Comparison of ENCODE assay signal across 7 mouse cellular contexts in the genomic region with DNA sequence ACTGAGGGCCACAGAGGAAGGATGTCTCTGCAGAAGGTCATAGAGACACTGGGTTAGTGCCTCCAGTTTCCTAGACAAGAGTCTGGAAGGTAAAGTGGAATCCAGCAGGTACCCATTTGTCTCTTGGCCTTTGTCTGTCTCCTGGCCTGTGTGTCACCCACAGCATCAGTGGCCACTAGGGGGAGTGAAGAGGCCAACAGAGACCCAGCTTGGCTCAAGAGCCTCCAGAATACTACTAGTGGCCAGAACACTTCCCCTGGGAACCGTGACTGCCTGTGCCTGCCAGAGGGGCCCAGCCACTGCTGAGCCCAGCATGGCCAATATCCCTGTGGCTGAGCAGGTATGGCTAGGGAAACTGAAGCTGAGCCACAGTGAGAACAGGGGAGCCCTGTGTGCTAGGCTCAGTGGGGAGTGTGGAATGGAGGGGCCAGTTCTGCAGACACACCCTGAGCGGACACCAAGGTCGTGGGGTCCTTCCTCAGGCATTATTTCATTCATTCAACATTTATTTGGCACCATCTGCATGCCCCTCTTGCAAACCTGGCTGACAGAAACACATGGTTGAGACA. TPM values are rescaled to one million over a fixed set of nuclear protein-coding genes. Genes with fewer than 3 reads are reported as not detected.
DNase-seq lines count a peak whose midpoint lies in the region; ATAC-seq and TF ChIP-seq lines count a peak whose summit lies in the region.

No protein-coding gene starts in this region.

- no peaks in the 10 kb centered on the region for H3K36me3 ChIP-seq in intestine, embryonic 14.5 days (ENCODE audit: control insufficient read depth, insufficient read depth, low read length)
- no peaks in the 10 kb centered on the region for H3K36me3 ChIP-seq in midbrain, embryonic 11.5 days (ENCODE audit: control insufficient read depth, insufficient read depth, low read length)

- ATAC-seq in intestine, embryonic 14.5 days (replicated peaks; ENCODE audit: low FRiP score, low TSS enrichment, low read depth) = peak; percentile 85
- ATAC-seq in midbrain, embryonic 11.5 days (ENCODE audit: low FRiP score) = peak; percentile 62

- DNase-seq in adrenal gland, adult (ENCODE audit: inconsistent age in 2 of 2, low spot score in 1 of 2) = peak; percentile 79 to 94
- peak; percentile 57 to 84 for DNase-seq in gastrocnemius, postnatal 36 days
- peak; percentile 89 for DNase-seq in intestine, embryonic 14.5 days (ENCODE audit: low spot score)
- DNase-seq in left cerebral cortex, postnatal 14 days (ENCODE audit: low spot score in 2 of 2) = peak; percentile 76 to 83
- peak; percentile 96 for DNase-seq in midbrain, embryonic 11.5 days (ENCODE audit: low spot score, missing footprints)
- peak; percentile 64 for DNase-seq in right cerebral cortex, postnatal 4 days

- no peak overlapping the region for H3K4me3 ChIP-seq in cortical plate, adult 2 months (ENCODE audit: insufficient read depth, low read length)
- H3K4me3 ChIP-seq in intestine, embryonic 14.5 days (ENCODE audit: low read depth, low read length) = no peak overlapping the region
- H3K4me3 ChIP-seq in midbrain, embryonic 11.5 days (ENCODE audit: low read depth, low read length) = no peak overlapping the region

- WGBS in intestine, embryonic 14.5 days = 54% methylated on average over 3 of the region's 3 CpGs
- 59% methylated on average over 3 of the region's 3 CpGs for WGBS in midbrain, embryonic 11.5 days

- no peak overlapping the region for H3K9ac ChIP-seq in intestine, embryonic 14.5 days (ENCODE audit: low read length)
- H3K9ac ChIP-seq in midbrain, embryonic 11.5 days (ENCODE audit: low read length) = peak overlapping the region; percentile 21; the same call in 1 of the 2 replicates

- no peak overlapping the region for H3K27ac ChIP-seq in cortical plate, adult 2 months (ENCODE audit: insufficient read depth, low read length)
- no peak overlapping the region for H3K27ac ChIP-seq in intestine, embryonic 14.5 days (ENCODE audit: low read depth)
- peak overlapping the region; percentile 64 for H3K27ac ChIP-seq in midbrain, embryonic 11.5 days (ENCODE audit: low read depth, low read length)

- H3K27me3 ChIP-seq in intestine, embryonic 14.5 days (replicated peaks; ENCODE audit: control insufficient read depth, insufficient read depth, low read length) = no peaks in the 10 kb centered on the region
- H3K27me3 ChIP-seq in midbrain, embryonic 11.5 days (ENCODE audit: control insufficient read depth, insufficient read depth, low read length) = no peaks in the 10 kb centered on the region; the same call in 1 of the 2 replicates

- H3K9me3 ChIP-seq in intestine, embryonic 14.5 days (ENCODE audit: control insufficient read depth, low read length) = no peaks in the 10 kb centered on the region
- no peaks in the 10 kb centered on the region for H3K9me3 ChIP-seq in midbrain, embryonic 11.5 days (ENCODE audit: control insufficient read depth, low read length)

- no peak overlapping the region for H3K4me2 ChIP-seq in intestine, embryonic 14.5 days (ENCODE audit: low read length)
- no peak overlapping the region for H3K4me2 ChIP-seq in midbrain, embryonic 11.5 days

- intact Hi-C loops in gastrocnemius, postnatal 36 days (cut with DNase I) = loop anchor here (1.0 kb wide), 1 partner anchor 46 kb away; no protein-coding TSS in a partner anchor
- intact Hi-C loops in left cerebral cortex, postnatal 14 days (cut with DNase I) = loop anchor here (5.0 kb wide), 1 partner anchor 48 kb away; the partner anchor contains the start of gene Ndufs7

- H3K4me1 ChIP-seq in cortical plate, adult 2 months (ENCODE audit: control insufficient read depth, insufficient read depth, low read length) = no peaks in the 10 kb centered on the region
- H3K4me1 ChIP-seq in intestine, embryonic 14.5 days (replicated peaks; ENCODE audit: control insufficient read depth, insufficient read depth, low read length) = no peaks in the 10 kb centered on the region
- H3K4me1 ChIP-seq in midbrain, embryonic 11.5 days (ENCODE audit: control insufficient read depth, insufficient read depth, low read length) = peaks cover 41% of the 10 kb centered on the region

- no peak for TF ChIP-seq POLR2A in cortical plate, adult 2 months (IDR thresholded peaks at IDR 0.05; ENCODE audit: extremely low read depth, insufficient read depth, low read length)

- peak; percentile 81 for TF ChIP-seq CTCF in cortical plate, adult 2 months (IDR thresholded peaks at IDR 0.05; ENCODE audit: extremely low read depth, insufficient read depth, low read length)

RNA-seq across cellular contexts. Expression of gene Efna2, which starts 20.2 kb away (rescaled TPM):
- polyA plus RNA-seq in cortical plate, adult 2 months (2012; rRNA removed) = 7.7 and 8.5 TPM in 2 replicates
- under 1 TPM; 0.27 to 0.31 TPM for total RNA-seq in gastrocnemius, postnatal 36 days (2021)
- polyA plus RNA-seq in intestine, embryonic 14.5 days (2014; fragmentation: Nextera tagmentation; extraction: Ambion mirVana) = 10.2 and 12.2 TPM in 2 replicates
- 10 to 100 TPM; 13.9 to 14.3 TPM for total RNA-seq in left cerebral cortex, postnatal 14 days (2021)
- 78.1 and 91.7 TPM in 2 replicates for polyA plus RNA-seq in midbrain, embryonic 11.5 days (2014; fragmentation: Nextera tagmentation; extraction: Ambion mirVana)

RNA-seq across cellular contexts. Expression of gene Mum1, which starts 26.7 kb away (rescaled TPM):
- polyA plus RNA-seq in cortical plate, adult 2 months (2012; rRNA removed) = 36.9 and 37.1 TPM in 2 replicates
- total RNA-seq in gastrocnemius, postnatal 36 days (2021) = 10 to 100 TPM; 12.3 to 14.3 TPM
- polyA plus RNA-seq in intestine, embryonic 14.5 days (2014; fragmentation: Nextera tagmentation; extraction: Ambion mirVana) = 61.3 and 66.5 TPM in 2 replicates
- total RNA-seq in left cerebral cortex, postnatal 14 days (2021) = 10 to 100 TPM; 39.4 to 41.5 TPM
- 134 and 142 TPM in 2 replicates for polyA plus RNA-seq in midbrain, embryonic 11.5 days (2014; fragmentation: Nextera tagmentation; extraction: Ambion mirVana)

RNA-seq across cellular contexts. Expression of gene 1600002K03Rik, which starts 26.8 kb away (rescaled TPM):
- polyA plus RNA-seq in cortical plate, adult 2 months (2012; rRNA removed) = 13.1 and 13.9 TPM in 2 replicates
- 1 to 10 TPM; 4.7 to 5.1 TPM for total RNA-seq in gastrocnemius, postnatal 36 days (2021)
- 15.8 and 16.7 TPM in 2 replicates for polyA plus RNA-seq in intestine, embryonic 14.5 days (2014; fragmentation: Nextera tagmentation; extraction: Ambion mirVana)
- total RNA-seq in left cerebral cortex, postnatal 14 days (2021) = 1 to 10 TPM; 5.7 to 6.2 TPM
- polyA plus RNA-seq in midbrain, embryonic 11.5 days (2014; fragmentation: Nextera tagmentation; extraction: Ambion mirVana) = 8.0 and 8.7 TPM in 2 replicates

RNA-seq across cellular contexts. Expression of gene Cirbp, which starts 33.7 kb away (rescaled TPM):
- 150 and 180 TPM in 2 replicates for polyA plus RNA-seq in cortical plate, adult 2 months (2012; rRNA removed)
- total RNA-seq in gastrocnemius, postnatal 36 days (2021) = 10 to 100 TPM; 22.6 to 28.3 TPM
- 76.4 and 81.6 TPM in 2 replicates for polyA plus RNA-seq in intestine, embryonic 14.5 days (2014; fragmentation: Nextera tagmentation; extraction: Ambion mirVana)
- total RNA-seq in left cerebral cortex, postnatal 14 days (2021) = 100 to 1,000 TPM in 1 of 2 experiments, 10 to 100 TPM in 1; 95.6 to 111 TPM
- polyA plus RNA-seq in midbrain, embryonic 11.5 days (2014; fragmentation: Nextera tagmentation; extraction: Ambion mirVana) = 81.5 and 87.1 TPM in 2 replicates

RNA-seq across cellular contexts. Expression of gene Ndufs7, which starts 49.4 kb away (rescaled TPM):
- 417 and 424 TPM in 2 replicates for polyA plus RNA-seq in cortical plate, adult 2 months (2012; rRNA removed)
- total RNA-seq in gastrocnemius, postnatal 36 days (2021) = 100 to 1,000 TPM; 516 to 553 TPM
- polyA plus RNA-seq in intestine, embryonic 14.5 days (2014; fragmentation: Nextera tagmentation; extraction: Ambion mirVana) = 453 and 498 TPM in 2 replicates
- total RNA-seq in left cerebral cortex, postnatal 14 days (2021) = 100 to 1,000 TPM; 171 to 187 TPM
- 209 and 229 TPM in 2 replicates for polyA plus RNA-seq in midbrain, embryonic 11.5 days (2014; fragmentation: Nextera tagmentation; extraction: Ambion mirVana)
